Mouse (Mus musculus) cerebellum, postnatal 10 days (tissue): ENCODE results near the gene Fbxl7.

Source experiments
- DNase-seq, 2 experiments: peaks; one replicate each; pipeline ENCODE4 v3.0.0; 2021; ENCODE audit warnings: mixed read lengths in 2 of 2

The Fbxl7 gene

DNA sequence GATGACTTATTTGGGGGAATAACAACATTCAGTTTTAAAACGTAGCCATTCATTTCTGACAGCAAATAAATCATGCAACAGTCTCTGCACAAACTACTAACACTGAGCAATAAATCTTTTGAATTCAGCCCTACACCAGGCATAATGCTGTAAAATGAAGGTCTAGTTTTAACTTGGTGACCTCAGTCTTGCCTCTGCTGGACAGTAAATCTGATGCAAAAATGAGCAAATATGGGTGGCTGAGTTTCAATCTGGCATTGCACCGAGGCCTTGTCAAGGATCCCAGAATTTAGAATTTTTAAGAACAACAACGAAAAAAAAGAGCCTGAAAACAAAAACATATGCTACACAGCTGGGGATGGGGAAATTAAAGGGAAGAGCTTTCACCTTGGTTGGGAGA lies 85.8 kb downstream of the Fbxl7 start:
- no peak for DNase-seq

DNA sequence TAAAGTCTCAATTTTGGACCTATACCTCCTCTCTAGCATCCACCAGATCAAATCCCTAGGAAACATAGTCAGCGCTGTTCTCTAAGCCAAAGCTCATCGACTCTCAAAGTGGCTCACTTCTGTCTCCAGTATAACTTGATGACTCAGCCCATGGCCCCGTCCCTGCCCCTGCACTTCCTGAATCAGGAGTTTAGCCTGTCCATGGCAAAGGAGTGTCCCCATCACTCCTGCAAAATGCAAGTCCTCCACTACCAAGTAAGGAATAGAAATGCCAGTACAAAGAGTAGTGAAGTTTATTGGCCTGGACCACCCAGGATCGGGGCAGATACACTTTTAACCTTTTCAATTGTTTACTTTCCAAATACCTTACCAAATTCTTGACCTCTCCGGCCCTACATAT lies 91.3 kb downstream of the Fbxl7 start:
- no peak for DNase-seq

DNA sequence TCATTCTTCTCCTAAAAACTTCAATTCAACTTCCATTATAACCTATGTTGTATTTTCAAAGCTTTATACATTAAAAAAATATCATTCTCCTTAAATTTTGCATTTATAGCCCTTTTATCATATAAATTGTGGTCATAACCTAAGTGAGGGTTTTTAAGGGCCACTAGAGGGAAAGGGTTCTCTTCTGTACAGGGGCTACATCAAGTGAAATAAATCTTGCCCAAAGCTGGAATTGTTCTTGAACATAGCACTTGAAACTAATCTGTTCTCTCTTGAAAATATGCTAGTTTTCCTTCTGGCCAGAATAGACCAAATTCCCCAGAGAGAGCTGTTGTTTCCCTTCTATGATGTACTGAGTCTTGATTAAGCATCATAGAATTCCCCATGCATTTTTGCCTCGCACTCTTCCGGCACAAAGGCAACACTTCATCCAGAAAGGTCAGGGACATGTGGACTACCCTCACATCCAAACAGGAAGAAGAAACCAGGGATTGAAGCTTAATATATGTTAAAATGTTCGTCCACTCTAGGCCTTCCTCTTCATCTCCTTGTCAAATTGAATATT lies 95.8 kb downstream of the Fbxl7 start:
- DNase-seq: no peak

DNA sequence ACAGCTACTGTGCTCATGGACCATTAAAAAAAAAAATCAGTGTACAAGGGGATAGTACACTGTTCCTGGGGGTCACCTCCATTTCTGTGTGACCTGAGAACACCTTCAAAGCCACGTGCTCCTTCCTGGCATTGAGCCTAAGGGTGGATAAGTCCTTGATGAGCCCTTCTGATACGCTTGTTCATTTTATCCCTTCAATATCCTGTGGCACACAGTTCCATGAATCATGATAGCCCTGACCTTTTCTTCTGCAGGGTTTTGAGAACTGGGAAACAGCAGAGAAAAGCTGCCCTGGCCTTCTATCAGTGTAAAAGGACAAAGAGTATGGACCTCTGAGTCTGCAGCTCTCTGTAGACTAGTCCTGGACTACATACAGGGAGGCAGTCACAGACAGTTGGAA lies 99.4 kb downstream of the Fbxl7 start:
- peak; percentile 38 to 49 for DNase-seq

DNA sequence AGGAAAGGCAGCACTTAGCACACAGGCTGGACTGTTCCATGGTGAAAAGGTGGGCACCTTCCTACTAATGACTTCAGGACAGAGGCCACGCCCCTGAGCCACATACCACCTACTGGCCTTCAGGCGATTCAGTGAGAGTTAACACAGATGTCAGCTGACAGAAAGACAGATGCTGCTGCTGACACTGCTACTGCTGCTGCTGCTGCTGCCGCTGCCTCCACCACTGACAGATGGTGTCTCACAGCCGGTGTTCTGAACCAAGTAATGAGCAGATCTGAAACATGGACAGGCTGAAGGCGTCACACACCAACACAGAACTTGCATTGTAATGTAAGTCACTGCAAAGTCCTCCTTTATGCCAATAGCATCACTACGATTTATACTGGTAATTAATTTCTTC lies 99.9 kb downstream of the Fbxl7 start:
- DNase-seq: peak; percentile 64 to 76

DNA sequence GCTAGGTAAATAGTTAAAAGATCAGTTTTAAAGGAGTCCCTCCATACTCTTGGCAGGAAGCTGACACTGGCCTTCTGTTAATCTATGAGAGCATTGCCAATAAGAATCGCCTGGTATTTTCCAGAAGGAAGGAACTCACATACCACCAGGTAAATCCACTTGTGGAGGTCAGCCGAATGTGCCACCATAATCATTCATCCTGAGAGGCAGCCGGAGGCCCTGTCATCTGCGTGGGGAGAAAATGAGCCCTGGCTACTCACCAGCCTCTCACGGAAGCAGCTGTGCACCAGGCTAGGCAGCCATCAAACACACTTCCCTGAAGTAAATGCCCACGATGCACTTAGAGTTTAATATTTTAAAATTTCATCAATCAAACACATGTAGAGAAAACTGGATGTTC lies 108.2 kb downstream of the Fbxl7 start:
- peak; percentile 14 to 15 for DNase-seq

DNA sequence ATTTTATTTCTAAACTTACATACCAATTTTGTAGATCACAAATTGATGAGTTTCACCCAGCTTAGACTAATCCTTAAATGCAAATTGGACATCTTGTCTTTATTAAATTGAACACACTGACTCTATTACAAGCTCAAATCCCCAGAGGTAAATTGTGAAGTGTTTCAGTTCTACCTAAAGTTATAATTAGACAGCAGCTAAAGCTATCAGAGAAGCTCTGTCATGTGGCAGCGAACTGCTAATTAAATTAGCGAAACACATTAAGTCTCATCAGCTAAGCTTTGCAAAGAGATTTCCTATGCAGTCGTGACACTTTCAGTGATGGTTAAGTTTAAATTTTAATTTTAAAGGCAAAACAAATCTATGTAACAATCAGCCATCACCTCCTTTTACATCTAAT lies 114.8 kb downstream of the Fbxl7 start:
- no peak for DNase-seq

DNA sequence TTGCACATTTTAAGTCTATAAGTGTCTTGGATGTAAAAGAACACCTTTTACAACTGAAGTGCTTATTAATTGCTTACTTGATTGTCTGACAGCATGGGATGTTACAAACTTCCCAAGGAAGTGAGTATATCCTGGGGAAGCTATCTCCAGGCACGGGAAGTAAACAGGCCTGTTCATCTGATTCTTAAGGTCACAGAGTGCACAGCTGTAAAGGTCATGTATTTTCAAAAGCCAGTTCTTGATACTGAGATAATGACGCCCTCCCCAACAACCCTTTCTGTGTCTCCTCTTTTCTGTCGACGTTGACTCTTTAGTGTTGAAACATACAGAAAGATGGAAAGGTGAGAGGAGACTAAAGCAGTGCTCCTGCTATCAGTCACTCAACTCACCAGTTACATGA lies 116.3 kb downstream of the Fbxl7 start:
- no peak for DNase-seq

DNA sequence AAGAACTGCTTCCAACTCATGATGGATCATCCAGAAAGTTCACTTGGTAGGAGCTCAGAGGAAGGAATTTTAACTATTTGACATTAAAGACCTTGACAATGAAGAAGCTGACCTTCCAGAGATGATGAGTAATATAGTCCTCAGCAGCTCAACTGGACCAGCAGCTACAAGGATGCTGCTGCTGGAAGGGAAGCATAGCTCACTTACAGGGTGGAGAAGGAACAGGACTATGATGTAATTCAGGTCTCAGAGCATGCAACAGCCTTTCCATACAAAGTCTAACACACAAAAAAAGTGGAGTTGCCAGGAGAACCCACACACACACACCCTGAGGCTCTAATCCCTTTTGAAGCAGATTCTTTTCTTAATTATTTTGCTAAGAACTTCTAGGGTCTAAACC lies 119.7 kb downstream of the Fbxl7 start:
- no peak for DNase-seq

DNA sequence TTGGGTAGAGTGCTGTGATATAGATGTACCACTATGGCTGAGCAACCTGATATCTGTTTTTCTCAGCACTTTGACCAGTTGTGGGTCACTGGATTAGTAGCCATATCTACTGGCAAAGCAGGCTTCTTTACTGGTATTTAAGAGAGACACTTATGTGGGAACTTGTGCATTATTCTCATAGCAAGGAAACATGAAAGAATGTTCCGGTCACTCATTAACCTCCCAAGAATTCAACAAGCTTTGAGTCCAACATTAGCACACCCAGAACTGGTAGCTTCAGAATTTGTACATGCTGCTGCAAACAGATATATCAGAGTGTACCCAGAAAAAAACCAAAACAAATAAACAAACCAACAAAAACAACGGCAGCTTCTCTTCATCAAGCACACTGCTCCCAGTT lies 120.5 kb downstream of the Fbxl7 start:
- DNase-seq: no peak

DNA sequence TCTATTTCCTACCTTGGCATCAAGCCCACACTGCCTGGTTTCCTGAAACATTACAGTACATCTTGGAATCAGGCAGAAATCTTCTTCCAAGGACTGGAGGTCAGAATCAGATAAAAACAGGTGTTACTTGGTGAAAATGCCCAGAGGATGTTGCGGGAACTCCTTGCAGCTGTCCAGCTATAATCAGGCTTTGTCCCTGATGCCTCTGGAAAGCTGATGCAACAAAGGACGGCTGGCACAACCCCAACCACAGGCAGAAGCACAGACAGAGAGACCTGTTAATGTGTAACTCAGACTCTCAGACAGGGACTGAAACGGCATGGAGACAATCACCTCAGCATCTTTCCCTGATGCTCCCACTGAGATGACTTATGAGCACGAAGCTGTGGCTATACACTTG lies 133.7 kb downstream of the Fbxl7 start:
- DNase-seq: peak; percentile 17 to 31

DNA sequence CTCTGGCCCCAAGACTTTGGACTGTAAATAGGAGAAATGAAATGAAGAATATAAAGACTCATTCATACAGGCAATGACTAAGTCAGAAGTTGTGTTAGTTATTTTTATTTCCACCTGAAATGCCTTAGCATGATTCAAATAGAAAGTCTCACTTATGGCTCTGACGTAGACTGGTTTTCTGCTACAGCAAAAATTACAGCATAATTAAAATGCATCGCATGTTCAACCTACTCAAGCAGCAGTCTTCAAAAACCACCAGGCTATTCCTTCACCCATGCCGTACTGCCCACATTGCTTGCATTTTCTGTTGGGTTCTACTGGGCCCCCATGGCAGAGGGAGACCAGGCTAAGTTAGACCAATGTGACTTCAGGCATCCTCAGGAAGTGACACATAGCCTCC lies 146.9 kb downstream of the Fbxl7 start:
- DNase-seq: no peak

DNA sequence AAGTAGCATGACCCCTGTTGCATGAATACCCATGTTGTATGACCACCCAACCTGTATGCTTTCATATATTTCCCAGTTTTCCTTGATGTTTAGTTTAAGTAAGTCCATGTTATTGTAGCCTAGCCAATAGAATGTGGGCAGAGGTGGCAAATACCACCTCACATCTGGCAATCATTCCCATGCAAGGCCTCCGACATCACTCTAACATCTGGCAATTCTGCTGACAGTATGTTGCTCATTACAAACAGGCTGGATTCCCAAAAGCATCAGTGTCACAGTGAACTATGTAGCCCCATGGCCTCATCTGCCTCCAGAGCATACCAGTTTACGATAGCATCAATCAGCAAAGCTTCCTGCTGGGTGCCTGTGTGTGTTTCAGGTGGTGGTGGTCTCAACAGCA lies 163.0 kb downstream of the Fbxl7 start:
- DNase-seq: no peak

DNA sequence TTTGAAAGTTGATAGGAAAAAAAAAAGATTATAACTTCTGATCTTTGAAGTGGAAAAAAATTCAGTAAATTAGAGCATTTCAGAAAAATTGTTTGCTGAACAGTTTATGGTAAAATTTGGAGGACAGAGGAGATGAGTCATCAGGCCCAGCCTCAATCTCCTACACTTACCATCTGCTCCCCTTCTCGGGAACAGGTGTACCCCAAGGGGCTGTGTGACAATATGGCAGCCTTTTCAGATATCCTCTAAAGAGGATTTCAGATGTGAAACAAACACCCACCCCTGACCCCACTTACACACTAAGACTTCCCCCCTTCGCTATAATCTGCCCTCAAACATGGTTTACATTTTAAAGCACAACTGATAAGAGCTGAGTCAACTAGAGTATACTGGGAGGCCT lies 164.6 kb downstream of the Fbxl7 start:
- DNase-seq: no peak

DNA sequence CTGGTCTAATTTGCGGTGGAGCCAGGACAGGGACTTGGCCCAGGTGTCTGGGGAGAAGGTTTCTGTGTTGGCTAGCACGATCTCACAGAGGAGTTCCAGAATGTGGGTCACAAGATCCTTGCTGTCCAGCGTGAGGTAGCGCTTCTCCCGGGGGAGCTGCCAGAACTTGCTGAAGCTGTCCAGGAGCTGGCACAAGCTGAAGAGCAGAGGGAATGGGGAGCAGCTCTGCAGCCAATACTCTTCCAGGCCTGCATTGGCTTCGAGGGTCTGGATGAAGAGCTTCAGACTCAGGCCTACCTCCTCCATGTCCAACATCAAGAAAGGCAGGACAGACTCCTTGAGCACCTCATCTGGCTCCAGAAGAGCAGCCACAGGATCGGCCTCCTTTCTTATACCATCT lies 166.0 kb downstream of the Fbxl7 start:
- peak in 1 of 2 experiments; percentile 11 for DNase-seq

DNA sequence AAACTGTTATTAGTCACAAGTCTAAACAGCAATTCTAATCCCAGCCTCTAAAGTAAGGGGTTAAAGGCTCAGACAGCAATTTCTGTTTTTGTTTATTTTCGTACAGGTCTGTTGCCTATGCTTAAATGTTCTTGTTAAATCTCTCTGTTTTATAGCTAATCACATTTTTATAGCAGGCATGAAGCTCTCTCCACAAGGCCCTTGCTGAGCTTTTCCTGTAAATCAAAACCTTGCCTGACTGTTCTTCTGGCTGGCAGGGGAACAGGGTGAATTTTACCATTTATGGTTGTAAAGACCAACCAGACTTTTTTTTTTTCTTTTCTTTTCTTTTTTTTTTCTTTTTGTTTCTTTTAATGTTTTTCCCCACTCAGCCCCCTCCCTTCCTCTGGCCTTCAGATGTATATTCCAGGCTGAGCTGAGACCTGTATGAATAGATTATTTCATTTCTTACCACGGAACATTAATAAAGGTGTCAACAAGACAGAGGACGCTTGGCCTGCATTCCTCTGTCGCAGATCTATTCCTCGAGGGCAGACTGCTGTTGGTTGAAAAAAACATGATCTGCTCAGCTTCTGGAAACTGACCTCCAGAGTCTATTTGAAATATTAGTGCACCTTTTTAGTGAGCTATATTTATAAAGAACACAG lies 176.9 kb downstream of the Fbxl7 start:
- DNase-seq: no peak

DNA sequence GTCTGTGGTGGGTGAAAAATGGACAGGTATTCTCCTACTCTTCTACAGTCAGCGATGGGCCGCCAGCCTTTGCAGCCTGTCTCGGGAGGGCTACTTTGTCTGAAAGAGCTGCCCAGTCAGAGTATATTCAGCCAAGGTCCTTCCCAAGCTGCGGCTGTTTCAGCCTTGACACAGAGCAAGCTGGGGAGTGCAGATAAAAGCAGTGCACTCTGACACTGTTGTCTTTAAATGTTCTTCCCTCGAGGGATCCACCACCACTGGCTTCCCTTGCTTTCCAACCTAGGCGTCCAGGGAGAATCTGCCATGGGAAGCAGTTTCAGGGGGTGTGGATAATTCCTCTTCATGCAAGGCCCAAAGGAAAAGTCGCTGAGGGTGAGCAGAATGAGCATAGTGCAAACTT lies 177.4 kb downstream of the Fbxl7 start:
- DNase-seq: no peak

DNA sequence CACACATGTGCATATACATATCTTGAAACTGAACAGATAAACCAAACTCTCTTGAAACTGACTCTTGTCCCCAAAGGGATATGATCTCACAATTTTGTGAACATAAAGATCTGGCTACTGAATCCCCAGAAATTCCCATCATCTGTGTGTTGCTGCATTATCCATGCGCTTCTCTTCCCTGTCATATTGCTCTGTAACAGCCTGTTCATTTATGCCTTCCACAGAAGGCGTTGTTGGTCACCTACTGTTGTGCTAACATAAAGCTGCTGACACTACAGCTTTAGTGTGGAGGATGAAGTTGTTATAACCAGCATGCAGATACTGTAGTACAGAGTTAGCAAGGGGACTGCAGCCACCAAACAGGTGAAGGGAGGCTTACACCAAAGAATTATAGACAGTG lies 179.2 kb downstream of the Fbxl7 start:
- DNase-seq: no peak

DNA sequence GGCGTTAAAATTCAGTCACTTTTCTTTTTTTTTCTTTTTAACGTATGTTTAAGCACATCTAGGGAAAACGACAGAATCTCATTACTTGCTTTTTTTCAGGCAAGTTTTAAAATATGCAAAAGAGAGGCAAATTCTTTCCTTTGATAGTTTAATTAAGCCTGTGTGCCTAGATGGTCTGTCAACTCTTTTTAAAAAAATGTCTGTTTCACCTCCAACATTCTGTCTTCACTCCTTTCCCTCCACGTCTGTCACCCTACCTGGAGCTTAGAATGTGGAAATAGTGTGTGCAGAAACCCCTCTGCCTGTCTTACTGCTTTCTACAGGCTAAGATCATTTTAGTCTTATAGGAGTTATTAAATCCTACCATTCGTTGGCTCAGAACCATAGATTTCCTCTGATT lies 179.7 kb downstream of the Fbxl7 start:
- DNase-seq: no peak

DNA sequence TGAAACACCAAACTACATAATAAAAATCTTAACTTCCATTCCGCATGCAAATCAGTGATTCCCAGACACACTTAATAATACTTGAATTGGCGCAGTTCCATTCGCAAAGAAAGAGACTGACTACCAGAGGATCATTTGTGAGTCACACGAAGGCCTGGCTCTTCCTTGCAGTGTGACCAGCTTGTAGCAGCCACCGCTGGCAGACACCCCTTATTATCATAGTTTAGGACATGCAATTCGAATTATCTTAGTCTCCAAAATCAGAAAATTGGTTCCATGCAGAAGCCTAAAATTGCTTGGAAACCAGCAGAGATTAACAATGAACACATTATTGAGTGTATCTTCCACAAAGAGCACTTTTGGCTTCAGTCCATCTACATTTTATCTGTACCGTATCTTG lies 183.1 kb downstream of the Fbxl7 start:
- no peak for DNase-seq

DNA sequence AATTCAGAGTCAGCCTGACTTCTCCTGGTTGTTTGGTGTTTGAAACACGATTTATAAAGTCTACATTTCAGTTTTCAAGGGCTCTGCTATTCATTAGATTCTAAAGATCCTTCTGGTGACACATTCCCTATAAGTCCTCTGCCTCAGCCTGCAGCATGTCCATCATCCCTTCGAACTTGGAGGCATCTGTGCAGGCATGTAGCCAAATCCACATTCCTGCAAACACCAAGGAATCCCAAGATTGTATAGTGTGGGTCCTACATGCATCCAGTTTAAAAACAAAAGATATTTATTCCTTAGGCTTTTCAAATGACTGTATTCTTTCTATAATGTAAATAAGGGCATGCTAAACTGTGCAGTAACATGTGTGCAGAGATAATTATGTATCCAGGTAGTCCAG lies 190.4 kb downstream of the Fbxl7 start:
- no peak for DNase-seq

DNA sequence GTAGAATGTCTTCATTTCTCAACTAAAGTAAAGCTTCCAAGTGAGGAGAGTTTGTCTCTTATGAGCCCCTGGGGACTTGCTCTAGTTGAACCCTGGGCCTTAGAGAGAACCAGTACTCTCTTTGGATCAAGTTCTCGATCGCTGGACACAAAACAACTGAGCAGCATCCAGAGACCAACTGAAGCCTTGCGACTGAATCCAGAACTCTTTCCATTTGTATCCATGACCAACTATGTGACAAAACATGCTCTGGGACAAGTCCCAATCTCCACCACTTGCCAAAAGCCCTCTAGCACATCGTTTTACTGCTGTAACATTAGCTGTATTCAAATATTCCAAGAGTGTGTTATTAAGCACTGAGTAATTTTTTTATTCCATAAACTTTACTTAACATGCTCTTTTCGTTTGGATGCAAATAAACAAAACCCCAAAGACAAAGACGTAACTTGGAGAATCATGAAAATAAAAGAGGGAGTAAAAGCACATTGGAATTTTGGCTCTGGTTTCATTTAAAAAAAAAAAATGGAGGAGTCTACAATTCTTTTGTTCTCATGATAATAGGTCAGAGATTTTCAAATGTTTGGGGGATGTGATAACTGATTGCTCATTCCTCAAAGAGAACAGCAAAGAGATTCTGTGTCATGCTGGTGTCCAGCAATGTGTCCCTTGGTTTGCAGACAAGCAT lies 192.1 kb downstream of the Fbxl7 start:
- DNase-seq: no peak

DNA sequence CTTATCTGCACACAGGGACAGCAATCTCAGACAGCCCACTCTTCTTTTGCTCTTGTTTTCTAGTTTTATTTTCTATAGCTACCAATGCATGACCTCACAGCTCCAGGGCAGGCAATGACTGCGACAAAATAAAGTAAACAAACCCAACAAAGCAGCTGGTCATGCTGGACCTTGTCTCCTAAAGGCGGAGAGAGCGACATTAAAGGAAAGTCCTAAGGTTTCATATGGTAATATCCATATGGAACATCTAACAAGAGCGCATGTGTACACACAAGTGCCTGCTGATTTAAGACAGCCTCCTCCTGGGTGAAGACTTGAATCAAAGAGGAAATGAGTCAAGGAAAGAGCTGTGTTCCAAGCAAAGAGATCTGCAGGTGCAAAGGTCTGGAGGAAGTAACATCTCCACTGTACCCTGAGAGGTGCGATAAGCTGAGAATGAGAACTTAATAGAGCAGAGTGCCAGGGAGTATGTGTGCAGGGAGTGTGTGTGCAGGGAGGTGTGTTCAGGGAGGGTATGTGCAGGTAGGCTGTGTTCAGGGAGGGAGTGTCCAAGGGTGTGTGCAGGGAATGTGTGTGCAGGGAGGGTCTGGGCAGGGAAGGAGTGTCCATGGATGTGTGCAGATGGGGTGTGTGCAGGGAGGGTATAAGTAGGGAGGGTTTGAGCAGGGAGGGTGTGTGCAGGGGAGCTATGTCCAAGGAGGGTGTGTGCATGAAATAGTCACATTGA lies 193.3 kb downstream of the Fbxl7 start:
- DNase-seq: no peak

DNA sequence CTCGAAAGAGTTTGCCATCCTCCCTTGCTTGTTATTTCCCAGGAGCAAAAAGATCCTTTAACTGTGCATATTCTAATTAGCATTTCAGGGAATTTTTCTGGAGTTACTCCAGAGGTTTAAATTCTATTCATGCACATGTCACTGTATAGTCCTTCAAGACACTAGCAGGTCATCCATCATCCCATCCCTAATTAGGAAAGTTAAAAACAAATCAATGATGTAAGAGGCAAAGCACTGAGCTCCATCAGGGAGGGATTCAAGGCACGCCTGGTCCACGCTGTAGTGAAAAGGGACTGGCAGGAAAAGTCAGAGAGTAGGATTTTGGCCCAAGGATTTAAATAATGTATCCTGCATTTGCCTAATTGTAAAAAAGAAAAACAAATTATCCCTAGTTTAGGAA lies 202.3 kb downstream of the Fbxl7 start:
- DNase-seq: no peak
